Mouse (Mus musculus): Measurements from ENCODE around the gene Olfr1509. TPM values are rescaled to one million over a fixed set of nuclear protein-coding genes. Genes with fewer than 3 reads are reported as not detected.

Olfr1509 gene
- not detected in 2 replicates for polyA plus RNA-seq (2012; rRNA removed)

GRCm38 (mm10) chr14:52442690-52443089, at the start of gene Olfr1509:
TSS of gene Olfr1509 (plus strand) at chr14:52442990.

GRCm38 (mm10) chr14:52397279-52397678, 45.5 kb upstream of the Olfr1509 start, which contains the start of gene Olfr1511:
TSS of gene Olfr1511 (minus strand) at chr14:52397379.

GRCm38 (mm10) chr14:52414273-52414672, 28.5 kb upstream of the Olfr1509 start, which contains the start of gene Olfr1510:
TSS of gene Olfr1510 (minus strand) at chr14:52414373.

GRCm38 (mm10) chr14:52467395-52467794, 24.6 kb downstream of the Olfr1509 start, which contains the start of gene Olfr1508:
TSS of gene Olfr1508 (minus strand) at chr14:52467495.

GRCm38 (mm10) chr14:52495516-52495915, 52.7 kb downstream of the Olfr1509 start, which contains the start of gene Olfr1507:
TSS of gene Olfr1507 (minus strand) at chr14:52495749.

Other genes with a start within 250 kb of the Olfr1509 start
- gene Supt16, start 245.6 kb upstream of the Olfr1509 start, polyA plus RNA-seq (2012; rRNA removed) = 88.7 and 139 TPM in 2 replicates
- 74.1 and 82.3 TPM in 2 replicates for gene Chd8, start 185.2 kb upstream of the Olfr1509 start, polyA plus RNA-seq (2012; rRNA removed)
- gene Tox4, start 163.8 kb upstream of the Olfr1509 start, polyA plus RNA-seq (2012; rRNA removed) = 28.4 and 39.3 TPM in 2 replicates
- gene Rab2b, start 163.4 kb upstream of the Olfr1509 start, polyA plus RNA-seq (2012; rRNA removed) = 30.9 and 33.6 TPM in 2 replicates
- gene Mettl3, start 137.9 kb upstream of the Olfr1509 start, polyA plus RNA-seq (2012; rRNA removed) = 58.3 and 65.0 TPM in 2 replicates
- gene Sall2, start 114.2 kb upstream of the Olfr1509 start, polyA plus RNA-seq (2012; rRNA removed) = 52.9 and 56.9 TPM in 2 replicates
- gene Olfr1513, start 86.6 kb upstream of the Olfr1509 start, polyA plus RNA-seq (2012; rRNA removed) = not detected in 2 replicates
- not detected in 2 replicates for gene Olfr1512, start 63.8 kb upstream of the Olfr1509 start, polyA plus RNA-seq (2012; rRNA removed)
- not detected in 2 replicates for gene Olfr1511, start 45.6 kb upstream of the Olfr1509 start, polyA plus RNA-seq (2012; rRNA removed)
- gene Olfr1510, start 28.6 kb upstream of the Olfr1509 start, polyA plus RNA-seq (2012; rRNA removed) = not detected in 2 replicates
- gene Olfr1508, start 24.5 kb downstream of the Olfr1509 start, polyA plus RNA-seq (2012; rRNA removed) = not detected in 2 replicates
- not detected in 2 replicates for gene Olfr1507, start 52.8 kb downstream of the Olfr1509 start, polyA plus RNA-seq (2012; rRNA removed)

Data from central nervous system, embryonic 11.5 days (tissue).